Mouse (Mus musculus) kidney, postnatal 0 days (tissue): ENCODE measurements around the gene Olfr1232. TPM values are rescaled to one million over a fixed set of nuclear protein-coding genes. Genes with fewer than 3 reads are reported as not detected.

ENCODE experiments used
- ATAC-seq: fragments of 200-750 bp; cut with Nextera tagmentation; replicated peaks from 2 replicates; pipeline ENCODE4 v1.8.0; 2017; ENCODE audit warnings: low read depth, moderate number of reproducible peaks, moderate TSS enrichment, moderate library complexity; ENCODE audit not compliant: low FRiP score
- DNase-seq: peaks from one replicate; pipeline ENCODE4 v3.0.0-alpha.2; 2016; ENCODE audit warnings: low spot score
- H3K27ac ChIP-seq: fragments of 300-500 bp; sonication (generic); 2 replicates; pipeline ENCODE4 v1.5.1; 2014; ENCODE audit warnings: mild to moderate bottlenecking
- H3K27me3 ChIP-seq: fragments of 300-500 bp; sonication (generic); 2 replicates; pipeline ENCODE4 v1.6.1; 2014; ENCODE audit warnings: low read length, mixed read lengths; ENCODE audit not compliant: insufficient read depth
- H3K36me3 ChIP-seq: fragments of 300-500 bp; sonication (generic); 2 replicates; pipeline ENCODE4 v1.6.1; 2014; ENCODE audit warnings: low read length, mixed read lengths; ENCODE audit not compliant: insufficient read depth
- H3K4me1 ChIP-seq: fragments of 300-500 bp; sonication (generic); replicated peaks from 2 replicates; pipeline ENCODE4 v1.6.1; 2014; ENCODE audit warnings: antibody characterized with exemption, low read length, mixed read lengths; ENCODE audit not compliant: insufficient read depth
- H3K4me2 ChIP-seq: fragments of 300-500 bp; sonication (generic); 2 replicates; pipeline ENCODE4 v1.6.1; 2014; ENCODE audit warnings: mild to moderate bottlenecking, low read length, moderate library complexity, mixed read lengths
- H3K4me3 ChIP-seq: fragments of 300-500 bp; sonication (generic); replicated peaks from 2 replicates; pipeline ENCODE4 v1.5.1; 2014; ENCODE audit warnings: low read depth, low read length
- H3K9ac ChIP-seq: fragments of 300-500 bp; sonication (generic); 2 replicates; pipeline ENCODE4 v1.6.1; 2014; ENCODE audit warnings: low read depth, low read length
- H3K9me3 ChIP-seq: fragments of 300-500 bp; sonication (generic); replicated peaks from 2 replicates; pipeline ENCODE4 v1.6.1; 2016; ENCODE audit warnings: low read length, inconsistent platforms, mixed read lengths
- CTCF ChIP-seq: IDR thresholded peaks from 2 replicates; pipeline ENCODE4 v1.5.1; 2016; ENCODE audit warnings: antibody characterized with exemption, low read depth, mild to moderate bottlenecking, moderate library complexity
- WGBS: fragments of 180-500 bp; shearing (Covaris S2); extraction: QIAGEN DNeasy Blood & Tissue Kit; methylation state at CpG from one replicate; pipeline ENCODE4 v1.1.7; 2014; 5-methylcytosine and 5-hydroxymethylcytosine counted together
- polyA plus RNA-seq: library from polyadenylated mRNA; unstranded; fragments of >200 nt; fragmentation: Nextera tagmentation; extraction: Ambion mirVana; gene quantifications from 2 replicates; pipeline ENCODE4 v1.2.1, GENCODE M21; 2015

Gene Olfr1232
- polyA plus RNA-seq, result not detected in 2 replicates

- Histone ChIP-seq H3K4me2 (no peak within 1 kb of the TSS), H3K27me3 (no peaks in the 10 kb centered on the region), H3K4me1 (no peaks in the 10 kb centered on the region), H3K27ac (no peak within 1 kb of the TSS), H3K9me3 (no peaks in the 10 kb centered on the region), H3K4me3 (no peak within 1 kb of the TSS), H3K9ac (no peak within 1 kb of the TSS), H3K36me3 (no peaks in the 10 kb centered on the region)
- DNase-seq (no peak), ATAC-seq (no peak)
- no peak for TF ChIP-seq CTCF
Observed at GRCm38 (mm10) chr2:89329575-89329974, at the start of gene Olfr1232. Gene Olfr1232, minus strand, starts transcription at chr2:89329675.

- H3K36me3 ChIP-seq, result no peaks in the 10 kb centered on the region
- DNase-seq (no peak), ATAC-seq (no peak)
- no peak within 1 kb of the TSS for H3K4me3 ChIP-seq
- no peak within 1 kb of the TSS for H3K27ac ChIP-seq
- no peaks in the 10 kb centered on the region for H3K4me1 ChIP-seq
- no peaks in the 10 kb centered on the region for H3K27me3 ChIP-seq
- H3K9ac ChIP-seq, result no peak within 1 kb of the TSS
- no peak within 1 kb of the TSS for H3K4me2 ChIP-seq
- TF ChIP-seq CTCF, result no peak
- H3K9me3 ChIP-seq, result no peaks in the 10 kb centered on the region
- WGBS, result 89% methylated on average over 4 of the region's 4 CpGs
Observed at GRCm38 (mm10) chr2:89364765-89365164, 35.3 kb upstream of the Olfr1232 start, which contains the start of gene Olfr1234. Gene Olfr1234, minus strand, starts transcription at chr2:89364865.

GRCm38 (mm10) chr2:89342298-89342697 is 12.8 kb upstream of the Olfr1232 start, which contains the start of gene Olfr1233:
Gene Olfr1233, minus strand, starts transcription at chr2:89342398.
- Histone ChIP-seq H3K4me2 (no peak within 1 kb of the TSS), H3K4me3 (no peak within 1 kb of the TSS), H3K9ac (no peak within 1 kb of the TSS), H3K27ac (no peak within 1 kb of the TSS), H3K36me3 (no peaks in the 10 kb centered on the region), H3K27me3 (no peaks in the 10 kb centered on the region), H3K4me1 (no peaks in the 10 kb centered on the region), H3K9me3 (no peaks in the 10 kb centered on the region)
- DNase-seq, result no peak
- ATAC-seq, result no peak
- TF ChIP-seq CTCF, result no peak

GRCm38 (mm10) chr2:89306974-89307373 is 22.5 kb downstream of the Olfr1232 start, which contains the start of gene Olfr1231:
Gene Olfr1231, minus strand, starts transcription at chr2:89307074.
- 84% methylated on average over 2 of the region's 2 CpGs for WGBS
- DNase-seq (no peak), ATAC-seq (no peak)
- no peak for TF ChIP-seq CTCF
- no peak within 1 kb of the TSS for H3K9ac ChIP-seq
- no peak within 1 kb of the TSS for H3K4me2 ChIP-seq
- H3K27ac ChIP-seq, result no peak within 1 kb of the TSS
- no peaks in the 10 kb centered on the region for H3K27me3 ChIP-seq
- no peaks in the 10 kb centered on the region for H3K36me3 ChIP-seq
- no peak within 1 kb of the TSS for H3K4me3 ChIP-seq
- H3K9me3 ChIP-seq, result no peaks in the 10 kb centered on the region
- H3K4me1 ChIP-seq, result no peaks in the 10 kb centered on the region

- no peaks in the 10 kb centered on the region for H3K36me3 ChIP-seq
- no peaks in the 10 kb centered on the region for H3K9me3 ChIP-seq
- ATAC-seq (no peak), DNase-seq (no peak)
- no peak within 1 kb of the TSS for H3K9ac ChIP-seq
- 81% methylated on average over 1 of the region's 1 CpGs for WGBS
- no peak within 1 kb of the TSS for H3K4me3 ChIP-seq
- H3K27ac ChIP-seq, result no peak within 1 kb of the TSS
- TF ChIP-seq CTCF, result no peak
- no peak within 1 kb of the TSS for H3K4me2 ChIP-seq
- no peaks in the 10 kb centered on the region for H3K4me1 ChIP-seq
- no peaks in the 10 kb centered on the region for H3K27me3 ChIP-seq
Observed at GRCm38 (mm10) chr2:89297168-89297567, 32.3 kb downstream of the Olfr1232 start, which contains the start of gene Olfr1230. Gene Olfr1230, minus strand, starts transcription at chr2:89297268.

GRCm38 (mm10) chr2:89287914-89288313 is 41.6 kb downstream of the Olfr1232 start, which contains the start of gene Olfr1229:
Gene Olfr1229, minus strand, starts transcription at chr2:89288014.
- no peak for ATAC-seq
- no peak for TF ChIP-seq CTCF
- WGBS, result 80% methylated on average over 2 of the region's 2 CpGs

More at GRCm38 (mm10) chr2:89287914-89288313, 41.6 kb downstream of the Olfr1232 start, which contains the start of gene Olfr1229:
- H3K9me3 ChIP-seq, result no peaks in the 10 kb centered on the region
- no peak for DNase-seq
- no peak within 1 kb of the TSS for H3K4me2 ChIP-seq
- no peak within 1 kb of the TSS for H3K4me3 ChIP-seq
- no peaks in the 10 kb centered on the region for H3K36me3 ChIP-seq
- H3K27ac ChIP-seq, result no peak within 1 kb of the TSS
- no peaks in the 10 kb centered on the region for H3K4me1 ChIP-seq
- H3K9ac ChIP-seq, result no peak within 1 kb of the TSS
- no peaks in the 10 kb centered on the region for H3K27me3 ChIP-seq

Other genes starting within 250 kb of the Olfr1232 start
- gene Olfr1219, start 246.2 kb downstream of the Olfr1232 start, polyA plus RNA-seq, result not detected in 2 replicates
- gene Olfr1220, start 222.8 kb downstream of the Olfr1232 start, polyA plus RNA-seq, result not detected in 2 replicates
- gene Olfr1221, start 212.4 kb downstream of the Olfr1232 start, polyA plus RNA-seq, result not detected in 2 replicates
- gene Olfr1222, start 196.6 kb downstream of the Olfr1232 start, polyA plus RNA-seq, result not detected in 2 replicates
- gene Olfr1223, start 178.1 kb downstream of the Olfr1232 start, polyA plus RNA-seq, result not detected in 2 replicates
- gene Olfr1224-ps1, start 165.6 kb downstream of the Olfr1232 start, polyA plus RNA-seq, result not detected in 2 replicates
- not detected in 2 replicates for gene Olfr1225, start 155.0 kb downstream of the Olfr1232 start, polyA plus RNA-seq
- not detected in 2 replicates for gene Olfr1226, start 129.6 kb downstream of the Olfr1232 start, polyA plus RNA-seq
- not detected in 2 replicates for gene Olfr1228, start 75.6 kb downstream of the Olfr1232 start, polyA plus RNA-seq
- not detected in 2 replicates for gene Olfr1229, start 41.7 kb downstream of the Olfr1232 start, polyA plus RNA-seq
- gene Olfr1230, start 32.4 kb downstream of the Olfr1232 start, polyA plus RNA-seq, result not detected in 2 replicates
- not detected in 2 replicates for gene Olfr1231, start 22.6 kb downstream of the Olfr1232 start, polyA plus RNA-seq
- gene Olfr1233, start 12.7 kb upstream of the Olfr1232 start, polyA plus RNA-seq, result not detected in 2 replicates
- gene Olfr1234, start 35.2 kb upstream of the Olfr1232 start, polyA plus RNA-seq, result not detected in 2 replicates
- gene Olfr1238, start 80.0 kb upstream of the Olfr1232 start, polyA plus RNA-seq, result not detected in 2 replicates
- gene Olfr1239, start 90.7 kb upstream of the Olfr1232 start, polyA plus RNA-seq, result not detected in 2 replicates
- gene Olfr1240, start 113.3 kb upstream of the Olfr1232 start, polyA plus RNA-seq, result not detected in 2 replicates
- gene Olfr1241, start 157.5 kb upstream of the Olfr1232 start, polyA plus RNA-seq, result not detected in 2 replicates
- gene Olfr1242, start 168.7 kb upstream of the Olfr1232 start, polyA plus RNA-seq, result not detected in 2 replicates
- not detected in 2 replicates for gene Olfr1243, start 201.8 kb upstream of the Olfr1232 start, polyA plus RNA-seq
- not detected in 2 replicates for gene Olfr1245, start 248.8 kb upstream of the Olfr1232 start, polyA plus RNA-seq